Mouse (Mus musculus) heart, adult 8-10 months (tissue): ENCODE results near the gene Scamp3. TPM values are rescaled to one million over a fixed set of nuclear protein-coding genes. Genes with fewer than 3 reads are reported as not detected.
A peak's percentile ranks its signal among the peaks of the same experiment; 100 is the strongest.

Experiments
- DNase-seq: peaks from one replicate; pipeline ENCODE4 v3.0.0; 2022; ENCODE audit warnings: low spot score
- microRNA-seq: library from miRNA; unstranded; fragments of <30 nt; microRNA quantifications from one replicate; pipeline ENCODE4 v1.2.0, GENCODE M21; 2022
- total RNA-seq, 4 experiments: library from RNA; stranded (reverse); gene quantifications; 2 replicates each; pipeline ENCODE4 v1.2.4; 2022

Gene Scamp3
- total RNA-seq, 4 experiments from 2014 or later, result 49.4 to 57.8 (median 53.3) TPM

DNA sequence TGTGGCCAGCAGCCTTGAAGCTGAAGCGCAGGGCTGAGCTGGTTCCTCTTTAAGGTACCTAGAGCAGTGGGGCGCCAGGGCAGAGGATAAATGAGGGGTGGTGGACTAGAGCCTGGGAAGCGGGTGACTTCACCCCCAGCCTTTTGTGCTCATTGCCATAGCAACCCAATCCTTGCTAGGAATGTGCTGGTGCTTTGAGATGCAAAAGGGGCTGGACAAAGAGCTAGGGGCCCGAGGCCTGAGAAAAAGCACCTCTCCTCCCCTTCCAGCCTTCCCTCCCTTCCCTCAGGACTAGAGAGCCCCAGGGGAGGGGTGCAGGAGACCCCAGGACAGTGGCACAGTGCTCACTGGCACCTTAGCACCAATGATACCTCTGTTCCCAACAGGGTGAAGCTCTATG lies 48.6 kb downstream of the Scamp3 start:
- no peak for DNase-seq

DNA sequence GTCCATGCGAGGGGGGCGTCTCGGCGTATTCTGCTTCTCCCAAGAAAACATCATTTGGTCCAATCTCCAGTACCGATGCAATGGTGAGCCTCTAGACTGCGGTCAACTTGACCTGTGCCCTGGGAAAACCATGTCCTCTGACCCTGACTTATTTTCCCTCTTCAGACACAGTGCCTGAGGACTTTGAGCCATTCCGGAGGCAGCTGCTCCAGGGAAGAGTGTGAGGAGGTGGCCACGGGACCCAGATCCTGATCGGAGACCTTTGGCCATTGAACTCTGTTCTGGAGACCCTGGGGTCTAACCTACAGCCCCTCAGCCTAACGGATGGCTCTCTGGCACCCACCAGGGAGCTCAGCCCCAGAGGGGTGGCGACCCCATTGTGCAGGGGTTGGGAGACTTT lies 49.1 kb downstream of the Scamp3 start:
- no peak for DNase-seq

DNA sequence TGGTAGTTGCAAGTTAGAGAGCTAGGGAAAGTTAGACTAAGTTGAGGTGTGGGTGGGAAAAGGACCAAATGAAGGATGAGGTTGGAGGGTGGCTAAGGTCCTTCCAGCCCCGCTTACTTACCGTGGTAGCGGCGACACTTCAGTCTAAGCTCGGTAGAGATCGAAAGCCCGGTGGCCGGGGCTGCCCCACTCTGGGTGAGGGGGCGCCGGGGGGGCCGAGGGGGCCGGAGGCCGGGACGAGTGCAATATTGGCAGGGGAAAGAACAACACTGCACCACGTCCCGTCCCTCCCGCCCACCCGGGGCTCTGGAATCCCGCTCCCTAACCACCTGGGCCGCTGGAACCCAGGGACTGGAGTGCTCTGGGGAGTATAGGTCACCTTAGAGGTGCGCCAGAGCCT lies 49.6 kb downstream of the Scamp3 start, which contains the start of gene Mtx1:
Mtx1 (minus strand) TSS at position 189 of the 400 bp plus-strand sequence.
- DNase-seq, result no peak

GRCm38 (mm10) chr3:89227307-89228179 lies 50.3 kb downstream of the Scamp3 start:
- DNase-seq, result peak; percentile 80

- peak; percentile 89 for DNase-seq
These were observed 50.9 kb downstream of the Scamp3 start for GRCm38 (mm10) chr3:89228180-89228549.

- DNase-seq, result no peak
These were observed 51.6 kb downstream of the Scamp3 start, which contains the start of gene Muc1 for GRCm38 (mm10) chr3:89228836-89229235. Gene Muc1, plus strand, starts transcription at chr3:89229057.

- no peak for DNase-seq
These were observed 52.0 kb downstream of the Scamp3 start for GRCm38 (mm10) chr3:89229276-89229675.

DNA sequence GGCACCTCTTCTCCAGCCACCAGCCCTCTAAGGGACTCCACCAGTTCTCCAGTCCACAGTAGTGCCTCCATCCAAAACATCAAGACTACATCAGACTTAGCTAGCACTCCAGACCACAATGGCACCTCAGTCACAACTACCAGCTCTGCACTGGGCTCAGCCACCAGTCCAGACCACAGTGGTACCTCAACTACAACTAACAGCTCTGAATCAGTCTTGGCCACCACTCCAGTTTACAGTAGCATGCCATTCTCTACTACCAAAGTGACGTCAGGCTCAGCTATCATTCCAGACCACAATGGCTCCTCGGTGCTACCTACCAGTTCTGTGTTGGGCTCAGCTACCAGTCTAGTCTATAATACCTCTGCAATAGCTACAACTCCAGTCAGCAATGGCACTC lies 53.3 kb downstream of the Scamp3 start:
- no peak for DNase-seq

DNA sequence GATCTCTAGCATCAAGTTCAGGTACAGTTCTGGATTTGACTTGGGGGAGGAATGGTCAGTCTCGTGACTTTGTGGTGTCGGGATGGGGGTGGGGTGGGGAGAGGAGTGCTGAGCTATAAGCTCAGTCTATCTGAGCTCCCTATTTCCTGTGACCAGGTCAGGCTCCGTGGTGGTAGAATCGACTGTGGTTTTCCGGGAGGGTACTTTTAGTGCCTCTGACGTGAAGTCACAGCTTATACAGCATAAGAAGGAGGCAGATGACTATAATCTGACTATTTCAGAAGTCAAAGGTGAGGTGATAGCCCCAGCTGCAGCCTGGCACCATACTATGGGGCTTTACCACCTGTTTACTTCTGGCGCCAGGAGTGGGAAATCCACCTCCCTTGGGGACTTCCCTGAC lies 54.1 kb downstream of the Scamp3 start:
- DNase-seq, result no peak

GRCm38 (mm10) chr3:89231772-89232275 lies 54.6 kb downstream of the Scamp3 start:
- DNase-seq, result no peak

Small RNAs within 50 kb of the gene (microRNA-seq; reads per million reads assigned to microRNA genes)
- gene Mir92b, result 36.4 reads per million, percentile 45 among the genes with 10 or more reads in this experiment

Other genes starting within 250 kb of the Scamp3 start
- 10 to 100 TPM; 40.2 to 43.4 (median 42.0) TPM for gene Ash1l, start 226.9 kb upstream of the Scamp3 start, total RNA-seq
- 100 to 1,000 TPM; 142 to 154 (median 149) TPM for gene Dap3, start 226.3 kb upstream of the Scamp3 start, total RNA-seq
- gene Rusc1, start 84.2 kb upstream of the Scamp3 start, total RNA-seq, result 10 to 100 TPM; 24.4 to 29.1 (median 28.5) TPM
- not detected for gene Gm43738, start 76.4 kb upstream of the Scamp3 start, total RNA-seq
- 10 to 100 TPM; 20.8 to 23.2 (median 22.3) TPM for gene Fdps, start 75.5 kb upstream of the Scamp3 start, total RNA-seq
- not detected for gene Pklr, start 41.3 kb upstream of the Scamp3 start, total RNA-seq
- gene Hcn3, start 17.3 kb upstream of the Scamp3 start, total RNA-seq, result under 1 TPM in 3 of 4 experiments, not detected in 1; 0.12 to 0.75 (median 0.72) TPM
- gene Clk2, start 12.7 kb upstream of the Scamp3 start, total RNA-seq, result 10 to 100 TPM; 14.6 to 19.3 (median 17.2) TPM
- gene Fam189b, start 5.7 kb downstream of the Scamp3 start, total RNA-seq, result 1 to 10 TPM; 2.6 to 4.8 (median 4.3) TPM
- gene Gba, start 25.5 kb downstream of the Scamp3 start, total RNA-seq, result 10 to 100 TPM; 17.0 to 19.8 (median 17.9) TPM
- 1 to 10 TPM; 3.2 to 9.8 (median 4.0) TPM for gene Thbs3, start 37.7 kb downstream of the Scamp3 start, total RNA-seq
- 10 to 100 TPM; 56.4 to 63.5 (median 59.5) TPM for gene Mtx1, start 49.6 kb downstream of the Scamp3 start, total RNA-seq
- under 1 TPM in 3 of 4 experiments, not detected in 1; 0.13 to 0.63 (median 0.49) TPM for gene Muc1, start 51.6 kb downstream of the Scamp3 start, total RNA-seq
- gene Krtcap2, start 68.5 kb downstream of the Scamp3 start, total RNA-seq, result 100 to 1,000 TPM in 1 of 4 experiments, 10 to 100 TPM in 3; 87.0 to 108 (median 89.4) TPM
- gene Trim46, start 68.8 kb downstream of the Scamp3 start, total RNA-seq, result under 1 TPM; 0.34 to 0.87 (median 0.83) TPM
- 10 to 100 TPM; 49.1 to 65.7 (median 53.6) TPM for gene Dpm3, start 81.9 kb downstream of the Scamp3 start, total RNA-seq
- 10 to 100 TPM; 16.6 to 27.0 (median 21.0) TPM for gene Slc50a1, start 93.1 kb downstream of the Scamp3 start, total RNA-seq
- 10 to 100 TPM; 28.2 to 36.1 (median 32.6) TPM for gene Efna1, start 103.7 kb downstream of the Scamp3 start, total RNA-seq
- gene Efna3, start 145.5 kb downstream of the Scamp3 start, total RNA-seq, result under 1 TPM in 1 of 4 experiments, not detected in 3; 0.11 TPM
- gene Efna4, start 160.6 kb downstream of the Scamp3 start, total RNA-seq, result under 1 TPM in 3 of 4 experiments, not detected in 1; 0.19 to 0.34 (median 0.27) TPM
- 10 to 100 TPM; 43.3 to 52.5 (median 48.6) TPM for gene Adam15, start 172.5 kb downstream of the Scamp3 start, total RNA-seq
- not detected for gene Dcst2, start 184.5 kb downstream of the Scamp3 start, total RNA-seq
- gene Dcst1, start 187.8 kb downstream of the Scamp3 start, total RNA-seq, result not detected
- gene Zbtb7b, start 217.3 kb downstream of the Scamp3 start, total RNA-seq, result 10 to 100 TPM; 19.6 to 23.2 (median 22.9) TPM
- 1 to 10 TPM in 2 of 4 experiments, under 1 TPM in 1, not detected in 1; 0.75 to 1.5 (median 1.2) TPM for gene Lenep, start 225.3 kb downstream of the Scamp3 start, total RNA-seq
- gene Flad1, start 234.4 kb downstream of the Scamp3 start, total RNA-seq, result 10 to 100 TPM; 55.5 to 71.8 (median 67.9) TPM
- gene Cks1b, start 240.9 kb downstream of the Scamp3 start, total RNA-seq, result 1 to 10 TPM; 3.8 to 5.4 (median 4.2) TPM
- 10 to 100 TPM; 33.3 to 37.7 (median 36.5) TPM for gene Shc1, start 241.0 kb downstream of the Scamp3 start, total RNA-seq